Mouse (Mus musculus) ovary, postnatal 14 days (tissue): Measurements from ENCODE around the gene Spata9.
A peak's percentile ranks its signal among the peaks of the same experiment; 100 is the strongest.

ENCODE experiments used
- DNase-seq: peaks from one replicate; pipeline ENCODE4 v3.0.0; 2022; ENCODE audit warnings: low spot score

Spata9 gene

GRCm38 (mm10) chr13:75992169-75993028 lies 25.4 kb downstream of the Spata9 start:
- DNase-seq: no peak

GRCm38 (mm10) chr13:76003272-76003671 lies 36.3 kb downstream of the Spata9 start:
- DNase-seq: no peak

GRCm38 (mm10) chr13:76014511-76014910 lies 47.6 kb downstream of the Spata9 start:
- DNase-seq: no peak

GRCm38 (mm10) chr13:76017465-76017864 lies 50.5 kb downstream of the Spata9 start:
- no peak for DNase-seq

GRCm38 (mm10) chr13:76017974-76018843 lies 51.3 kb downstream of the Spata9 start, which contains the start of gene Rfesd:
Rfesd (minus strand) TSS chr13:76018719.
- DNase-seq: peak; percentile 93

- DNase-seq: no peak
Measured at GRCm38 (mm10) chr13:76018844-76019400, 52.0 kb downstream of the Spata9 start.

- no peak for DNase-seq
Measured at GRCm38 (mm10) chr13:76021782-76022181, 54.8 kb downstream of the Spata9 start.

- DNase-seq: no peak
Measured at GRCm38 (mm10) chr13:76024588-76024987, 57.6 kb downstream of the Spata9 start.

GRCm38 (mm10) chr13:76042455-76042854 lies 75.5 kb downstream of the Spata9 start:
- DNase-seq: no peak

- DNase-seq: no peak
Measured at GRCm38 (mm10) chr13:76044971-76045370, 78.0 kb downstream of the Spata9 start.
